In the genomic region with DNA sequence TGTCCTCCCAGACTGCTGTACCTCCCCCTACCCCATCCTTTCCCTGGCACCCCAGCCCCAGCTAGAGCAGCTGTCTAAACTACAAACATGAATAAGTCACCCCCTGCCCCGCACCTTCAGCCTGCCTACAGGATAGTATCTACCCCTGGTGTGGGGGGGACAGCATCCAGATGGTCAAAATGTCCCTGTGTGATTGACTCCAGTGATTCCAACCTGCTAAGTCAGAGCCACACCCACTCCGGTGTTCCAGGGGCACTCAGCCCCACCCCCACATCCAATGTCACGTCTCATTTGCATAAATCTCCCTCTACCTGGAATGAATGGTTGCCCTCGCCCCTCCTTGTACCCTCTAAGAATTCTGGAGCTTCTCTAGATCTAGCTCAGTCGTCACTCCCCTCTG, we compare ENCODE assay signal across 9 mouse cellular contexts. TPM values are rescaled to one million over a fixed set of nuclear protein-coding genes. Genes with fewer than 3 reads are reported as not detected.
DNase-seq lines count a peak whose midpoint lies in the region; ATAC-seq and TF ChIP-seq lines count a peak whose summit lies in the region.
"Had no signal": no experiment of that assay in that cellular context is flagged by ENCODE, and none has a peak within 500 bp of the region (broad histone marks: within the 10 kb centered on the region; RNA-seq: fewer than 3 reads in every experiment).

No protein-coding gene starts in this region.

- intact Hi-C loops in heart, postnatal 14 days (cut with DNase I) = no loop called here

- H3K4me3 ChIP-seq in heart, postnatal 0 days (ENCODE audit: low read depth, low read length) = no peak overlapping the region
- no peak overlapping the region for H3K4me3 ChIP-seq in midbrain, embryonic 11.5 days (ENCODE audit: low read depth, low read length)
- H3K4me3 ChIP-seq in midbrain, embryonic 10.5 days = no peak overlapping the region
- H3K4me3 ChIP-seq in forebrain, embryonic 14.5 days (ENCODE audit: low read depth, low read length) = no peak overlapping the region
- no peak overlapping the region for H3K4me3 ChIP-seq in neural tube, embryonic 13.5 days

- no peaks in the 10 kb centered on the region for H3K36me3 ChIP-seq in heart, postnatal 0 days (replicated peaks; ENCODE audit: control insufficient read depth, insufficient read depth, low read length)
- no peaks in the 10 kb centered on the region for H3K36me3 ChIP-seq in midbrain, embryonic 11.5 days (ENCODE audit: control insufficient read depth, insufficient read depth, low read length)
- no peaks in the 10 kb centered on the region for H3K36me3 ChIP-seq in midbrain, embryonic 10.5 days
- H3K36me3 ChIP-seq in forebrain, embryonic 14.5 days (ENCODE audit: control insufficient read depth, insufficient read depth, low read length) = 0 out of 2 replicates have a peak, but pooled peaks cover 7% of the 10 kb centered on the region
- 0 out of 2 replicates have a peak, but pooled peaks cover 9% of the 10 kb centered on the region for H3K36me3 ChIP-seq in neural tube, embryonic 13.5 days

- no peaks in the 10 kb centered on the region for H3K4me1 ChIP-seq in heart, postnatal 0 days (ENCODE audit: control insufficient read depth, insufficient read depth)
- peaks cover 6% of the 10 kb centered on the region; the same call in 1 of the 2 replicates for H3K4me1 ChIP-seq in midbrain, embryonic 11.5 days (ENCODE audit: control insufficient read depth, insufficient read depth, low read length)
- H3K4me1 ChIP-seq in midbrain, embryonic 10.5 days = peaks cover 24% of the 10 kb centered on the region
- H3K4me1 ChIP-seq in forebrain, embryonic 14.5 days (ENCODE audit: control insufficient read depth, insufficient read depth, low read length) = peaks cover 25% of the 10 kb centered on the region
- peaks cover 23% of the 10 kb centered on the region for H3K4me1 ChIP-seq in neural tube, embryonic 13.5 days (replicated peaks)

- no peak for ATAC-seq in heart, postnatal 0 days (ENCODE audit: insufficient read depth, low read depth)
- ATAC-seq in midbrain, embryonic 11.5 days (ENCODE audit: low FRiP score) = 0 out of 2 replicates have a peak, but pooled peaks have one; percentile 42
- ATAC-seq in forebrain, embryonic 14.5 days = peak; percentile 31; the same call in 1 of the 2 replicates
- peak; percentile 57; the same call in 1 of the 2 replicates for ATAC-seq in neural tube, embryonic 13.5 days (ENCODE audit: low read depth)

- no peak overlapping the region for H3K27ac ChIP-seq in heart, postnatal 0 days (ENCODE audit: low read depth)
- no peak overlapping the region for H3K27ac ChIP-seq in midbrain, embryonic 11.5 days (ENCODE audit: low read depth, low read length)
- H3K27ac ChIP-seq in midbrain, embryonic 10.5 days (replicated peaks) = no peak overlapping the region; the same call in 1 of the 2 replicates
- peak overlapping the region; percentile 1 for H3K27ac ChIP-seq in forebrain, embryonic 14.5 days (ENCODE audit: low read depth, low read length)
- 0 out of 2 replicates have a peak overlapping the region, but pooled peaks have one; percentile 5 for H3K27ac ChIP-seq in neural tube, embryonic 13.5 days (replicated peaks)

- DNase-seq in heart, postnatal 0 days (ENCODE audit: low spot score) = no peak
- no peak for DNase-seq in heart, postnatal 14 days
- DNase-seq in midbrain, embryonic 11.5 days (ENCODE audit: low spot score, missing footprints) = no peak
- DNase-seq in midbrain, embryonic 10.5 days (ENCODE audit: low spot score) = no peak
- DNase-seq in forebrain, embryonic 14.5 days (ENCODE audit: low spot score) = no peak
- DNase-seq in layer of hippocampus, postnatal 14 days (ENCODE audit: low spot score in 2 of 2) = no peak
- DNase-seq in thymus, postnatal 25 days = no peak
- DNase-seq: adrenal gland, adult 2 months had no signal

- no peak for TF ChIP-seq EP300 in heart, postnatal 0 days (IDR thresholded peaks at IDR 0.05; ENCODE audit: low read depth)

- no peak overlapping the region for H3K9ac ChIP-seq in heart, postnatal 0 days (replicated peaks; ENCODE audit: low read depth, low read length)
- no peak overlapping the region for H3K9ac ChIP-seq in midbrain, embryonic 11.5 days (ENCODE audit: low read length)
- H3K9ac ChIP-seq in forebrain, embryonic 14.5 days (ENCODE audit: low read length) = no peak overlapping the region
- peak overlapping the region; percentile 55; the same call in 1 of the 2 replicates for H3K9ac ChIP-seq in neural tube, embryonic 13.5 days

- H3K27me3 ChIP-seq in heart, postnatal 0 days (ENCODE audit: control insufficient read depth, insufficient read depth, low read length) = 0 out of 2 replicates have a peak, but pooled peaks cover 3% of the 10 kb centered on the region
- no peaks in the 10 kb centered on the region for H3K27me3 ChIP-seq in midbrain, embryonic 11.5 days (ENCODE audit: control insufficient read depth, insufficient read depth, low read length)
- H3K27me3 ChIP-seq in midbrain, embryonic 10.5 days (ENCODE audit: low read depth, poor library complexity, severe bottlenecking) = no peaks in the 10 kb centered on the region
- H3K27me3 ChIP-seq in forebrain, embryonic 14.5 days (replicated peaks; ENCODE audit: control insufficient read depth, insufficient read depth, low read length) = no peaks in the 10 kb centered on the region
- no peaks in the 10 kb centered on the region for H3K27me3 ChIP-seq in neural tube, embryonic 13.5 days

- peak overlapping the region; percentile 32 for H3K4me2 ChIP-seq in heart, postnatal 0 days (ENCODE audit: low read depth, low read length)
- H3K4me2 ChIP-seq in midbrain, embryonic 11.5 days = no peak overlapping the region
- H3K4me2 ChIP-seq in forebrain, embryonic 14.5 days (ENCODE audit: low read length) = peak overlapping the region; percentile 18; the same call in 1 of the 2 replicates
- H3K4me2 ChIP-seq in neural tube, embryonic 13.5 days = peak overlapping the region; percentile 39

- H3K9me3 ChIP-seq in heart, postnatal 0 days (replicated peaks; ENCODE audit: control insufficient read depth, low read length) = no peaks in the 10 kb centered on the region
- H3K9me3 ChIP-seq in midbrain, embryonic 11.5 days (ENCODE audit: control insufficient read depth, low read length) = no peaks in the 10 kb centered on the region
- H3K9me3 ChIP-seq in midbrain, embryonic 10.5 days (replicated peaks) = no peaks in the 10 kb centered on the region
- no peaks in the 10 kb centered on the region for H3K9me3 ChIP-seq in forebrain, embryonic 14.5 days (replicated peaks; ENCODE audit: control insufficient read depth, low read length)
- H3K9me3 ChIP-seq in neural tube, embryonic 13.5 days = no peaks in the 10 kb centered on the region

- no peak for TF ChIP-seq CTCF in heart, postnatal 0 days (IDR thresholded peaks at IDR 0.05; ENCODE audit: low read depth)

- 27% methylated on average over 5 of the region's 5 CpGs for WGBS in heart, postnatal 0 days
- WGBS in midbrain, embryonic 11.5 days = 38% methylated on average over 5 of the region's 5 CpGs
- whole genome bisulfite sequencing in midbrain, embryonic 10.5 days = 52% methylated on average over 5 of the region's 5 CpGs
- WGBS in forebrain, embryonic 14.5 days = 38% methylated on average over 5 of the region's 5 CpGs
- WGBS in neural tube, embryonic 13.5 days = 24% methylated on average over 5 of the region's 5 CpGs

RNA-seq across cellular contexts. Expression of gene Cplx2, which starts 13.4 kb away (rescaled TPM):
- 6.5 and 7.6 TPM in 2 replicates for total RNA-seq in heart, postnatal 0 days (2014; rRNA removed; ENCODE audit: low replicate concordance)
- polyA plus RNA-seq in heart, postnatal 0 days (2015; fragmentation: Nextera tagmentation; extraction: Ambion mirVana) = 1.5 and 1.7 TPM in 2 replicates
- total RNA-seq in heart, postnatal 14 days (2021) = 1 to 10 TPM; 4.5 to 5.1 TPM
- polyA plus RNA-seq in midbrain, embryonic 11.5 days (2014; fragmentation: Nextera tagmentation; extraction: Ambion mirVana) = 14.7 and 14.8 TPM in 2 replicates
- 9.9 and 15.3 TPM in 2 replicates for polyA plus RNA-seq in midbrain, embryonic 10.5 days (2016; fragmentation: Nextera tagmentation; extraction: Ambion mirVana)
- 23.4 and 25.7 TPM in 2 replicates for polyA plus RNA-seq in forebrain, embryonic 14.5 days (2014; fragmentation: Nextera tagmentation; extraction: Ambion mirVana)
- 13.8 and 14.7 TPM in 2 replicates for polyA plus RNA-seq in neural tube, embryonic 13.5 days (2015; fragmentation: Nextera tagmentation; extraction: Ambion mirVana)
- total RNA-seq in layer of hippocampus, postnatal 14 days (2021) = 100 to 1,000 TPM; 818 to 860 TPM

Comparison
In these comparisons a context has a peak if more than half of its experiments do, and no peak if none do; other contexts are left out.
1. H3K27ac ChIP-seq: peak in forebrain, embryonic 14.5 days (single experiment) and neural tube, embryonic 13.5 days (single experiment); none in heart, postnatal 0 days (single experiment), midbrain, embryonic 11.5 days (single experiment) and midbrain, embryonic 10.5 days (single experiment).